Mouse (Mus musculus): ENCODE data around the gene Gm28047.

DNA sequence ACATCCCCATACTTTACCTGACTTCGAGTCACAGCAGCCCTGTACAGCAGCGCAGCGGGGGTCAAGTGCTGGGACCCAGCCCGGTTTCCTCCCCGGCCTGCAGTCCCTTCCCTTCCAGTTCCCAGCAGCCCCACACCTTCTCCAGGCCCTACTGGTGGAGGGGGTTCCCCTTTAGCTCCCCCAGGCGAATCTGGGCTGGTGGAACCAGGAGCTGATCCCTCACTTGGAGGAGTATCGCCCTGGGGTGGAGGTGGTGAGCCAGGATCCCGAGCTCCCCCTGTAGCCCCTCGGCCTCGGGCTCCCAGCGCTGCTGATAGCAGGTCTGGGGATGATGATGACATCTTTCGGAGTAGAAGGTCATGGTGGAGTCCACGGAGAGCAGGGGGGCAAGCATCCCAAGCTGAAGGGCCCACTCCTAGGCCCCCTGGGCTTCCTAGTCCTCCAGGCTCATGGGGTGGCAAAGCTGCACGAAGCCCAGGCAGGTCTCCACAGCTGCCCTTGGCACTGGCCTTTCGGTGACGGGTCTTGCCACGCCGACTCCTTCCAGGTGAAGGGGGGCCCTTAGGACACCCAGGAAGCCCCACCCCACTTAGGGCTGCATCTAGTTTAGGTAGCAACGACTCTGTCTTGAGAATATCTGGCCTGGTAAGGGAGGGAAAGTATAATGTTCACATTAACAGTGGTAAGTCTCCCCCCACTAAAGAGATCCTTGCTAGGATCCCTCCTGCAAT, 123.6 kb downstream of the Gm28047 start:
- TF ChIP-seq CTCF (IDR thresholded peaks at IDR 0.05; ENCODE audit: low read depth) (no peak), EP300 (IDR thresholded peaks at IDR 0.05; ENCODE audit: low read depth) (no peak)
